Mouse (Mus musculus) frontal cortex, postnatal 10 days (tissue): ENCODE measurements around the gene Icos.

Source experiments
- DNase-seq, 2 experiments: peaks; one replicate each; pipeline ENCODE4 v3.0.0; 2022; ENCODE audit warnings: low spot score in 2 of 2, mixed read lengths in 1 of 2

The Icos gene

GRCm38 (mm10) chr1:61039310-61039709 lies 61.6 kb downstream of the Icos start:
- no peak for DNase-seq

- DNase-seq, result no peak
Measured at GRCm38 (mm10) chr1:61040401-61040800, 62.7 kb downstream of the Icos start.

- DNase-seq, result no peak
Measured at GRCm38 (mm10) chr1:61042842-61043241, 65.1 kb downstream of the Icos start.

- no peak for DNase-seq
Measured at GRCm38 (mm10) chr1:61046055-61046705, 68.5 kb downstream of the Icos start.

GRCm38 (mm10) chr1:61047336-61047735 lies 69.6 kb downstream of the Icos start:
- no peak for DNase-seq
